Mouse (Mus musculus): ENCODE measurements around the gene Nfe2l1.

DNA sequence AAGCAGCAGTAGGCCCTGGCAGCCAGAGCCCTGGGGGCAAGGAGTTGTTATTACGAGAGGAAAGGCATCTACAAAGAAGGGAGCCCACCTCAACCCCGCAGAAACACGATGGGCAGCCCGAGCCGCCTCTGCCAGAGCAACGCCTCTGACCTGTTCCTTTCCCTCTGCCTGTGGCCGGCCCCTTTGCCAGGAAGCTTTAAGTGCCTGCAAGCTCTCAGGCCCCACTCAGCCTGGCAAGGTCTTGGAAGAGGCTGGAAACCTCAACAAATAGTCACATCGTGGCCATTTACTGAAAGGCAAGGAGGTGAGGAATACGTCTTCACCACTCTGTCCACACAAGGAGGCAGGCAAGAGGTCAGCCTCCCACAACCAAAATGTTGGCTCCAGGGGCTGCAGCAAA lies 61.5 kb downstream of the Nfe2l1 start:
- TF ChIP-seq CTCF (IDR thresholded peaks at IDR 0.05; ENCODE audit: control insufficient read depth, insufficient read depth, insufficient read length) (no peak), MAX (IDR thresholded peaks at IDR 0.05) (no peak), MYOG (IDR thresholded peaks at IDR 0.05; ENCODE audit: control insufficient read depth, extremely low read depth, insufficient read length) (no peak), USF1 (IDR thresholded peaks at IDR 0.05; ENCODE audit: low read depth) (no peak), FOSL1 (IDR thresholded peaks at IDR 0.05; ENCODE audit: insufficient read depth, low read length, poor library complexity, severe bottlenecking) (no peak), MYOD1 (IDR thresholded peaks at IDR 0.05; ENCODE audit: control insufficient read depth, insufficient read length, low read depth) (no peak)
